Mouse (Mus musculus) heart, embryonic 10.5 days (tissue): ENCODE data around the gene Xpc. TPM values are rescaled to one million over a fixed set of nuclear protein-coding genes. Genes with fewer than 3 reads are reported as not detected.

Experiments used
- DNase-seq: peaks from one replicate; pipeline ENCODE4 v3.0.0-alpha.2; 2017; ENCODE audit warnings: low spot score
- H3K27ac ChIP-seq: fragments of 300-500 bp; sonication (generic); 2 replicates; pipeline ENCODE4 v1.5.1; 2016; ENCODE audit warnings: mild to moderate bottlenecking
- H3K27me3 ChIP-seq: fragments of 300-500 bp; sonication (generic); 2 replicates; pipeline ENCODE4 v1.6.1; 2016; ENCODE audit warnings: mild to moderate bottlenecking; ENCODE audit not compliant: poor library complexity, insufficient read depth, severe bottlenecking
- H3K36me3 ChIP-seq: fragments of 300-500 bp; sonication (generic); 2 replicates; pipeline ENCODE4 v1.6.1; 2016; ENCODE audit warnings: mild to moderate bottlenecking, moderate library complexity
- H3K4me1 ChIP-seq: fragments of 300-500 bp; sonication (generic); 2 replicates; pipeline ENCODE4 v1.6.1; 2016; ENCODE audit warnings: mild to moderate bottlenecking
- H3K4me3 ChIP-seq: fragments of 300-500 bp; sonication (generic); 2 replicates; pipeline ENCODE4 v1.5.1; 2016; ENCODE audit warnings: mild to moderate bottlenecking, moderate library complexity
- H3K9me3 ChIP-seq: fragments of 300-500 bp; sonication (generic); 2 replicates; pipeline ENCODE4 v1.6.1; 2016; ENCODE audit warnings: mild to moderate bottlenecking, moderate library complexity
- WGBS: fragments of 180-500 bp; shearing (Covaris S2); methylation state at CpG from one replicate; pipeline ENCODE4 v1.1.7; 2016; 5-methylcytosine and 5-hydroxymethylcytosine counted together
- polyA plus RNA-seq: library from polyadenylated mRNA; unstranded; fragments of >200 nt; fragmentation: Nextera tagmentation; extraction: Ambion mirVana; gene quantifications from 2 replicates; pipeline ENCODE4 v1.2.1, GENCODE M21; 2016

The Xpc gene
- polyA plus RNA-seq, 1 experiment from 2014 or later = 14.2 TPM

DNA sequence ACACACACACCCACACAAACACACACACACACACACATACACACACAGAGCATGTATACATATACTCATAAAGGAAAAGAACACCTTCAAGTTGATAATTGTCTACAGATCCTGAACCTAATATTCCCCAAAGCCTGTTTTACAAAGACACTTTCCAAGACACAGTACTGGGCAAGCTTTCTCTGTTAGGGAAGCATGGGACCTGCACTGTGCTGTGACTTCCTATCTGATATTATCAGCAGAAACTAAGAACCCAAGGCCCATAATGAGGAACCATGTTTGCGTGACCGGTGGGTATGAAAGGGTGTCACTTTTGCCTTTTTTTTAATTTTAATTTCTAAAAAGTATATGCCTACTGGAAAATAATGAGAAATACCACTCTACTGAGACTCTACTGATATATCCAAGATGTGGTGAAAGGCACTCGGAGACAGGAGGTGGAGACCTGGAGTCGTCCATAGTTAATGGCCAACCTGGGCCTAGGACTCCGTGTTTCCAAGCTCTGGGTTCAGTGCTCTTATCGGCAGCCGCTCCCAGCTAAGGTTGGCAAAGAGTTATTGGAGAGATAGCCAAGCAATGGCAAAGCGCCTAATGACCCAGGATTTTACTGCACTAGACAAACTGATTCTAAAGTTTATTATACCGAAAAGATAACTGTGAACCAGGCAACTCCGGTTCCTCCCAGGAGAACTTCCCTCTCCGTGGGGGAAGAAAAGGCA is 20.5 kb upstream of the Xpc start:
- Histone ChIP-seq H3K9me3 (no peaks in the 10 kb centered on the region), H3K4me1 (peaks cover 6% of the 10 kb centered on the region; the same call in 1 of the 2 replicates), H3K4me3 (no peak overlapping the region), H3K36me3 (no peaks in the 10 kb centered on the region), H3K27ac (no peak overlapping the region), H3K27me3 (peaks cover 72% of the 10 kb centered on the region)
- no peak for DNase-seq
- WGBS = 85% methylated on average over 11 of the region's 11 CpGs

DNA sequence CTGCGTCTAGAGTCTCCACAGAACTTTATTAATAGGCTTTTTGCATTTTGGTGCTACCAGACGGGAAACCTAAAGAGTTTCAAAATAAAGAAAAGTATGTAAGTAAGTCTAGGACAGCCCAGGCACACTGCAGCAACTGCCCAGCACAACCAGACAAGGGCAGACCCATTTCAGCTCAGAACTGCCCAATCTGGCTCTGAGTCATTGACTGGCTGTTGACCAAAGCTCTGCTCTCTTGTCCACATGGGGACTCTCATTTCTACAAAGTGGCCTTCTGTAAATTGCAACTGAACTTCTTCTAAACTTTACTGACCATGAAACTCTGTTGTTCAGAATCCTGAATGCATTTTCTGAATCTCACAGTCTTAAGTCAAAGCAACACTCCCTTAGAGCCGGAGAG is 19.5 kb upstream of the Xpc start:
- no peak overlapping the region for H3K4me3 ChIP-seq
- H3K4me1 ChIP-seq = 0 out of 2 replicates have a peak, but pooled peaks cover 6% of the 10 kb centered on the region
- no peak for DNase-seq
- peaks cover 68% of the 10 kb centered on the region for H3K27me3 ChIP-seq
- no peaks in the 10 kb centered on the region for H3K36me3 ChIP-seq
- WGBS = 76% methylated on average over 3 of the region's 3 CpGs
- H3K27ac ChIP-seq = no peak overlapping the region
- no peaks in the 10 kb centered on the region for H3K9me3 ChIP-seq

DNA sequence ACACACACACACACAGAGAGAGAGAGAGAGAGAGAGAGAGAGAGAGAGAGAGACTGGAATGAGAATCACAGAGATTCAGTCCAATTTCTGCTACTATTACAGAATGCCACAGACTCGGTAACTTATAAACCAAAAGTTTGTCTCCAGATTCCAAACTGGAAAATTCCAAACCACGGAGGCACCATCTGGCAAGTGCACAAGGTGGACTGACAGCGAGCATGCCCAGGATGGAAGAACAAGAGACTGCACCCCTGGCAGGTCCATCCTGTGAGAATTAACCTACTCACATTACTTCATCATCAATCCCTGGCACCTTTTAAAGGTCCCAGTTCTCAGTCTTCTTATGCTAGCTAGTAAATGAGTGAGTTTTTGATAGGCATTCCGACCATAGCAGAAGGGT is 18.6 kb upstream of the Xpc start:
- H3K27me3 ChIP-seq = peaks cover 72% of the 10 kb centered on the region

DNA sequence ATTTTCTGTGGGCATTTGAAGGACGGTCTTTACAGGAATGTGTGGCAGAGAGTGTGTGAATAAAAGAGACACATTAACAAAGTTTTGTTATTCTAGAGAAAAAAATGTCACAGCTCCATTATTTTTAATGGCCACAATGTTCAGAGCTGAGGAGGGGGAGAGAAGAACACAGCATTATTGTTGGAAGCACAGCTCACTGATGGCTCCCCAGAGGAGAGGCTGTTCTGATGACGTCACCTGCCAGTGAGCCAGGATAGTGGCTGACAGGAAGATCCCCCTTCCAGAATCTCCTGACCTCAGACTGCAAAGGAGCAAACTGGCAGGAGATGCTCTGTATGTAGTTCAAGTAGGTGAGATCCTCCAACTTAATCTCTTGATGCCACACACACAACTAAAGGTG is 18.1 kb upstream of the Xpc start:
- 51% methylated on average over 2 of the region's 2 CpGs for WGBS
- peaks cover 68% of the 10 kb centered on the region for H3K27me3 ChIP-seq
- DNase-seq = no peak

More for the DNA sequence above, 18.6 kb upstream of the Xpc start:
- H3K4me1 ChIP-seq = 0 out of 2 replicates have a peak, but pooled peaks cover 6% of the 10 kb centered on the region
- H3K4me3 ChIP-seq = no peak overlapping the region
- no peak overlapping the region for H3K27ac ChIP-seq
- no peak for DNase-seq
- no peaks in the 10 kb centered on the region for H3K9me3 ChIP-seq
- H3K36me3 ChIP-seq = peaks cover 5% of the 10 kb centered on the region; the same call in 1 of the 2 replicates
- 81% methylated on average over 4 of the region's 4 CpGs for WGBS

DNA sequence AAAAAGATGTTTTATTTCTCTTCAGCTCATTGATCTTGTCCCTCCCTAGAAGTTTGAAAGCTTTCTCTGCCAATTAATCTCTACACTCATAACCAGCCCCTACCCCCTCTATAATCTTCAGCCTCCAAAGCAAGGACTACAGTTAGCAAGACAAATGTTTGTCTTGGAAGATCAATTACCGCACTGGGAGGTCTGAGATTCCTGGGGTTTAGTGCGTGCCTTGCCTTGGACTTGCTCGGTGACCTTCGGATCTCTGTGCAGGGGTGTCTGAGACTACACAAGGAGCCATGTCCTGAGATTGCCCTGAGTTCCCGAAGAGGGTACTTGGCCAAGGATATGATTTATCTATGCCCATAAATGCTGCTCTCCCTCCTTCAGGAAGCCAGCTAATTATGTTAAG is 17.7 kb upstream of the Xpc start:
- DNase-seq = no peak
- peaks cover 63% of the 10 kb centered on the region for H3K27me3 ChIP-seq
- H3K9me3 ChIP-seq = no peaks in the 10 kb centered on the region
- WGBS = 59% methylated on average over 5 of the region's 5 CpGs
- H3K27ac ChIP-seq = no peak overlapping the region
- H3K4me1 ChIP-seq = 0 out of 2 replicates have a peak, but pooled peaks cover 8% of the 10 kb centered on the region
- H3K4me3 ChIP-seq = no peak overlapping the region
- peaks cover 11% of the 10 kb centered on the region for H3K36me3 ChIP-seq

More for the DNA sequence above, 18.1 kb upstream of the Xpc start:
- Histone ChIP-seq H3K36me3 (peaks cover 10% of the 10 kb centered on the region), H3K4me3 (no peak overlapping the region), H3K4me1 (0 out of 2 replicates have a peak, but pooled peaks cover 6% of the 10 kb centered on the region), H3K9me3 (no peaks in the 10 kb centered on the region), H3K27ac (no peak overlapping the region)

DNA sequence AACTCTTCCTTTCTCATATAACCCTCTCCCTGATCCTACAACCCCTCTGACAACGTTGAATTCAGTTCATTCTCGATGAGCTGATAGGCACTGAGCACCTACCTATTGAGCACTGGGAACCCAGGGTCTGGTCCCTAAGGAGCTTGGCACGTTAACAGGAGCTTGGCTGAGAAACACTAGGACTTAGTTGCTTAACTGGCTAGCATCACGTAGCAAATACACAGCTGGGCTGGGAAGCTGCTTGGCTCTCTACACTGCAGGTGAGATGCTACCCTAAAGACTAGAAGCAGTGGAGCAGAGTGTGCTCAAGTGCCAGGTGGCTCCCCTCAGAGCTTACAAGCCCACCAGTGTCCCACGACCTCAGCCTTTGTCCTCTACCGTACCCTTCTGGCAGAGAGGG is 17.0 kb upstream of the Xpc start:
- WGBS = 70% methylated on average over 6 of the region's 6 CpGs
- peaks cover 56% of the 10 kb centered on the region for H3K27me3 ChIP-seq
- 0 out of 2 replicates have a peak, but pooled peaks cover 12% of the 10 kb centered on the region for H3K4me1 ChIP-seq
- no peak overlapping the region for H3K27ac ChIP-seq
- H3K36me3 ChIP-seq = peaks cover 11% of the 10 kb centered on the region
- no peak for DNase-seq
- no peak overlapping the region for H3K4me3 ChIP-seq
- H3K9me3 ChIP-seq = no peaks in the 10 kb centered on the region

DNA sequence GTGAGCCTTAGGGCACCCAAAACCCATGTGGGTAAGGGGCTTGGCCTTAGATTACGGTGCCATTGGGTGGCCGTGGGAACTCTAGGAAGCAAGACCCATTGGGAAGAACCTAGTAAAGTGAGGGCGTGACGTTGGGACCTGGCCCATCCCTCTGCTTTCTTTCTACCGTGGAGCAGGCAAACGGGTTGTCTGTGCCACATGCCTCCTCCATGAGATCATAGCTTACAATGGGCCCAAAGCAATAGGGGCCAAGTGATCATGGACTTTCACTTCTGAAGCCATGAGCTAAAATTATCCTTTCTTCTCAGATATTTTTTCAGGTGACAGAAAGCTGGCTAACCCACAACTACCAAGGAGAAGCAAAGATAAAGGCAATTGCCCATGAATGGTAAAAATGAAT is 15.6 kb upstream of the Xpc start:
- Histone ChIP-seq H3K4me1 (0 out of 2 replicates have a peak, but pooled peaks cover 12% of the 10 kb centered on the region), H3K9me3 (no peaks in the 10 kb centered on the region), H3K36me3 (peaks cover 11% of the 10 kb centered on the region), H3K27ac (no peak overlapping the region), H3K4me3 (no peak overlapping the region), H3K27me3 (peaks cover 52% of the 10 kb centered on the region)
- 65% methylated on average over 6 of the region's 6 CpGs for WGBS
- DNase-seq = no peak

DNA sequence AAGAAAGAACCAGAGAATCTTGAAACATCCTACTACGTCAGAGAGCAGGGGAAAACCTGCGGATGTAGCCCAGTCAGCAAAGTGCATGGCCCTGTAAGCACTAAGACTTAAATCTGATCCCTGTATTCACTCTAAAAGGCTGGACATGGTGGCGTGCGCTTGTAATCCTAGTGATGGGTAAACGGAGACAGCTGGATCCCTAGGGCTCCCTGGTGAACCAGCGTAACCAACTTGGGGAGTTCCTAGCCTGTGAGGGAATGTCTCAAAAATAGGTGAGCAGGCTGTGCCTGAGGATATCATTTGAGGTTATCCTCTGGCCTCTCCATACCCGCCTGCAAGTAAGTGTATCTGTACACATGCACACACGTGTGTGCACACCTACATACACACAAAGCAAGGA is 15.0 kb upstream of the Xpc start:
- Histone ChIP-seq H3K4me3 (no peak overlapping the region), H3K4me1 (0 out of 2 replicates have a peak, but pooled peaks cover 12% of the 10 kb centered on the region), H3K27ac (no peak overlapping the region), H3K27me3 (peaks cover 51% of the 10 kb centered on the region), H3K36me3 (peaks cover 11% of the 10 kb centered on the region), H3K9me3 (no peaks in the 10 kb centered on the region)
- 88% methylated on average over 8 of the region's 8 CpGs for WGBS
- DNase-seq = no peak

DNA sequence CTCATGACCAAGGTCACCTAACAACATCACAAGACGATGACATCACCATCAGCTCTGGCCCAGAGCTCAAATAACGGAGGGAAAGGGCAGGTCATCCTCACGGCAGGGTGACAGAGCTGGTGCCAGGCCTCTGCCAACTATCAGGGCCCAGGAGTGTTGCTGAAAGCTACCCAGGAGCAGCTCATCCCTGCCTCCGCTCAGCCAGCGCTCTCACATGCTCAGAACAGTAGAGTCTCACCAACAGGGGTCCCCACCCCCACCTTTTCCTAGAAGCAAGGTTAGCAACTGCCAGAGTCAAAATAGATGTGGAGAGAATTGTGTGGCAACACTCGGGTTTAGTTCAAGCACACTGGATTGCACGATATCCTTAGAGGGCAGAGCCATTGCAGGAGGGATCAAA is 12.6 kb upstream of the Xpc start:
- 73% methylated on average over 7 of the region's 7 CpGs for WGBS
- H3K36me3 ChIP-seq = peaks cover 35% of the 10 kb centered on the region
- DNase-seq = no peak
- H3K9me3 ChIP-seq = no peaks in the 10 kb centered on the region
- peak overlapping the region; percentile 56; the same call in 1 of the 2 replicates for H3K27ac ChIP-seq
- H3K4me3 ChIP-seq = no peak overlapping the region
- H3K4me1 ChIP-seq = 0 out of 2 replicates have a peak, but pooled peaks cover 9% of the 10 kb centered on the region
- peaks cover 35% of the 10 kb centered on the region for H3K27me3 ChIP-seq

DNA sequence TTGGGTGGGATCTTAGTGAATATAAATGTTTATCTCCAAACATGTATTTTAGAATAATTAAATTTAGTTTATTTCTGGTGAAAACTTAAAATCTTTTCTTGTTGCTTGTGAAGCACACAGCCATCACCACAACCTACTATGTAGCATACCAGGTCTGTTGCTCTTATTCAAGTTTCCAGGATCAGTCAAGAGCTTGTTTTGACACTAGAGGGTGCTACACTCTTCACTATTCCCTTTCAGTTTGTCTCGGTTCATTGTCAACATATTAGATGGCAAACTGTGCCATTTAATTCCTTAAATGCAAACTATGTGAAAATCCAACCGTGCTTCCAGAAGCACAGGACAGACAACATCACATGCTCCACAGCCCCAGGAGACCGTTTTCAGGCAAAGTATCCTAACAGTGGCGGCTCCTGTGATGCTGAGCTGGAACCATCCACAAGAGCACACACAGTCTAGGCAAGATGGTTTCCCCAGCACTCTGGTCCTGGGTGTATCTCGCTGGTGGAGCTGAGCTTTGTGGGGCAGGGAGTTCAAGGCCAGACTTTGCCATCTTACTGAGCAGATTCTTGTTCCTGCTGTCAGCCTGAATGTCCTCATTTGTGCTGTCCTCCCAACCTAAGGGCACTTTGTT is 11.7 kb upstream of the Xpc start:
- H3K4me3 ChIP-seq = no peak overlapping the region
- H3K36me3 ChIP-seq = peaks cover 43% of the 10 kb centered on the region
- no peak for DNase-seq
- peak overlapping the region; percentile 56; the same call in 1 of the 2 replicates for H3K27ac ChIP-seq
- H3K27me3 ChIP-seq = peaks cover 28% of the 10 kb centered on the region
- H3K9me3 ChIP-seq = no peaks in the 10 kb centered on the region
- WGBS = 59% methylated on average over 5 of the region's 5 CpGs
- 0 out of 2 replicates have a peak, but pooled peaks cover 7% of the 10 kb centered on the region for H3K4me1 ChIP-seq

DNA sequence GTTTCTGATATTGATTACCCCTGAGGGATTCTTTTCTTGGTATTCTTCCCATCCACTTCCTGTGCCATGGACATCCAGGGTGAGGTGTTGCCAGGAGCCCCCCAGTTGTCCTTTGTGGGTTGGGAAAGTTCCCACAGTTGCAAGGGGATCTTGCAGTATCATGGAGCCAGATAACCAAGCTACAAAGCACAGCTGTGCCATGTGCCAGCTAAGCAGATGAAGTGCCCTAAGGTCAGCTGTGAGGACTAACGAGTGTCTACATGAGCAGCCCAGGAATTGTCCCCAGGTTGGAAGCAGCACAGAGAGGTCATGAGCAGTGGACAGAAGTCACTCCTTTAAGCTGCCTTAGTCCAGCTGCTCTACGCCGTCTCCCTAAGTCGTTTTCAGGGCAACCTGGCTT is 9.9 kb upstream of the Xpc start:
- H3K36me3 ChIP-seq = peaks cover 61% of the 10 kb centered on the region
- no peak overlapping the region for H3K27ac ChIP-seq

DNA sequence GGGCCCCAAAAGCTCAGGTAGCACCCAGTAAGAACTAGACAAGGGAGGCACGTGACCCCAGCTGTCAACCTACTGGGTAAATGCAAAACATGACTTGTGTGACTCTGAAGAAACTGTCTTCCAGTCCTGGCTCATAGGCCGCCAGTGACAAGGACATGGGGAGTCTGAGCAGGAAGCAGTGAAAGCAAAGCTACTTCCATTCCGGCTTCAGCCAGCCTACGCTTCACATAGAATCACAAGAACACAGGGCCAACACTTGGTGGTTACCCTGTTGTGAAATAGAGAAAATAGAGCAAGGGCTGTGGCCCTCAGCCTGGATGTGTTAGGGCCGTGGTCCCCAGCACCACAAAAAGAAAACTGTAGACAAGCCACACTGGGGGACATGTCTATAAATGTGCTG is 7.1 kb upstream of the Xpc start:
- Histone ChIP-seq H3K4me3 (no peak overlapping the region), H3K4me1 (peaks cover 4% of the 10 kb centered on the region; the same call in 1 of the 2 replicates), H3K36me3 (peaks cover 76% of the 10 kb centered on the region), H3K27ac (no peak overlapping the region), H3K27me3 (peaks cover 6% of the 10 kb centered on the region; the same call in 1 of the 2 replicates), H3K9me3 (no peaks in the 10 kb centered on the region)
- no peak for DNase-seq
- WGBS = 87% methylated on average over 5 of the region's 5 CpGs

More for the DNA sequence above, 9.9 kb upstream of the Xpc start:
- no peak for DNase-seq
- H3K27me3 ChIP-seq = peaks cover 16% of the 10 kb centered on the region
- H3K9me3 ChIP-seq = no peaks in the 10 kb centered on the region
- H3K4me1 ChIP-seq = 0 out of 2 replicates have a peak, but pooled peaks cover 5% of the 10 kb centered on the region
- 87% methylated on average over 4 of the region's 4 CpGs for WGBS
- H3K4me3 ChIP-seq = no peak overlapping the region

DNA sequence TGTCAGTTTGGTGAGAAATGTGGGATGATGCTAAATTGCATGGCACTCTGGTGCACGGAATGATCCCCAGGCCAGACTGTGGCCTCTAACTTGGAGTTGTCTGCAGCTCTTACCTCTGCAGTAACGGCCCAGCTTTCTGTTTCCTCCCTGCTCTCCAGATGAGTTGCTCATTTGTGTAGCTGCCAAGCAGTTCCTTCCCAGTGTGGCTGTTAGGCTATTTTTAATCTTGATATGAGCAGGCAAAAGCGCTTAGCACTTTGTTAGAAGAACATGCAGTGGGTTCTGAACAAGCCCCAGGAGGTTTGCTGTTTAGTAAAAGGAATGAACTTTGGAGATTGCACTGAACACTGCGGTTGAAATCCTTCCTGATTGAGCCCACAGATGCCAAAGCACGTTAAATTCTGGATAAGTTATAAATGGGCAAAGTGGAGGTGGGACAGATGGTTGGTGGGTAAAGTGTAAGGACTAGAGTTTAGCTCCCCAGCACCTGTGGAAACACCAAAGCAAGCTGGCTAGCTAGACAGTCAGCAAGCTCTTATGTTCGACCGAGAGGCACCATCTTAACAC is 2.8 kb upstream of the Xpc start:
- Histone ChIP-seq H3K4me1 (peaks cover 17% of the 10 kb centered on the region), H3K9me3 (no peaks in the 10 kb centered on the region), H3K4me3 (no peak overlapping the region), H3K36me3 (peaks cover 58% of the 10 kb centered on the region), H3K27me3 (no peaks in the 10 kb centered on the region), H3K27ac (no peak overlapping the region)
- WGBS = 83% methylated on average over 7 of the region's 7 CpGs
- DNase-seq = no peak
